Mouse (Mus musculus) liver, adult 2 months (tissue): ENCODE results near the gene Dao.

Experiments
- CTCF ChIP-seq: fragments of 200-500 bp; IDR thresholded peaks from 2 replicates; pipeline ENCODE4 v1.5.1; 2011; ENCODE audit warnings: low read depth, low read length, control low read depth
- POLR2A ChIP-seq: fragments of 200-500 bp; IDR thresholded peaks from 2 replicates; pipeline ENCODE4 v1.6.1; 2011; ENCODE audit warnings: low read length, control low read depth; ENCODE audit not compliant: insufficient read depth; ENCODE audit errors: extremely low read depth

DNA sequence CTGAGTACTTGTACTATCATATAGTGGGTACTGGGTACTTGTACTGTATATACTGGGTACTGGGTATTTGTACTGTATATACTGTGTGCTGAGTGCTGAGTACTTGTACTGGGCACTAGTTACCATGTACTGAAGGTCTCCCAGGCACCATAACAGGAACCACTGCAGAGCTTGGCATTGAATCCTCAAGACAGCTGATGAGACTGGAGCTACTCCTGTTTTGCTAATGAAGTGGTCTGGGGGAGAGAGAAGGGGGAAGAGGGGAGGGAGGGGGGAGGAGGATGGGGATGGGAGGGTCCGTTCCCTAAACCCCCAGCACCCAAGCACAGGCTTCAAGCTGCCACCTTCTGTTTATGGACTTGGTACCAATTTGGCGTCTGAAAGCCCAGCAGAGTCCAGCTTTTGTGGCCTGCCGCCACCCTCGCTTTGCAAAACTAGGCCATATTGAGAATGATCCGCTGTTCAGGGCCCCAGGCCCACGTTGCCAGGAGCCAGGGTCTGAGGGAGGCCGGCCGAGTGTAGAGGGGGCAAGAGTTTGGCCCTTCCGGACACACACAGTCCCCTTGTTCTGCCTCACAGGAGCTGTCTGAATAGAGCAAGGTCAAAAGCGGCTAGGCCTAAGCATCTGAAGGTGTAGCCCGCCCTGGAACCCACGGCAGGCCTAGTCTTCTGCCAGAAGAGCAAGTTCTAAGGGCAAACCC lies 4.4 kb downstream of the Dao start:
- TF ChIP-seq CTCF (no peak), POLR2A (no peak)
